In genomic region chr2:63472248-63472647, GRCm38 (mm10) we compare ENCODE assay signal across 16 mouse cellular contexts.
"Had no signal": no experiment of that assay in that cellular context is flagged by ENCODE, and none has a peak within 500 bp of the region (broad histone marks: within the 10 kb centered on the region; RNA-seq: fewer than 3 reads in every experiment).

No protein-coding gene starts in this region.

- H3K4me3 ChIP-seq: liver, embryonic 13.5 days had no signal

- DNase-seq: kidney, adult 18-20 months; kidney, adult 9 months; kidney, postnatal 14 days; kidney, postnatal 4 days; left cerebral cortex, postnatal 4 days; liver, embryonic 13.5 days; lung, adult 2 months; lung, postnatal 14 days; lung, postnatal 4 days; midbrain, embryonic 14.5 days; retina, postnatal 1 day; right cerebral cortex, postnatal 25 days; spleen, adult 18-20 months; thymus, adult 2 months; thymus, postnatal 14 days; thymus, postnatal 4 days had no signal

- H3K36me3 ChIP-seq: liver, embryonic 13.5 days had no signal

- H3K4me2 ChIP-seq: liver, embryonic 13.5 days had no signal

- H3K27ac ChIP-seq: liver, embryonic 13.5 days had no signal

- H3K27me3 ChIP-seq: liver, embryonic 13.5 days had no signal

- H3K4me1 ChIP-seq: liver, embryonic 13.5 days had no signal

- H3K9ac ChIP-seq: liver, embryonic 13.5 days had no signal

- H3K9me3 ChIP-seq: liver, embryonic 13.5 days had no signal
